Mouse (Mus musculus) neural tube, embryonic 11.5 days (tissue): ENCODE measurements at regions not wholly inside any gene's neighbourhood (a gene's known extent, or its start where the extent isn't known, plus 50 kb on each side); places are given as distances from the start of the nearest gene placed in this dataset.

Experiments used
- ATAC-seq: fragments of 200-750 bp; cut with Nextera tagmentation; 2 replicates; pipeline ENCODE4 v1.8.0; 2017; ENCODE audit warnings: moderate number of reproducible peaks, mild to moderate bottlenecking, moderate TSS enrichment, moderate library complexity; ENCODE audit not compliant: insufficient read depth, low FRiP score, low TSS enrichment
- DNase-seq: peaks from one replicate; pipeline ENCODE4 v3.0.0-alpha.2; 2015; ENCODE audit warnings: low spot score
- H3K27ac ChIP-seq: fragments of 300-500 bp; sonication (generic); 2 replicates; pipeline ENCODE4 v1.5.1; 2014; ENCODE audit warnings: low read depth, mild to moderate bottlenecking, low read length
- H3K27me3 ChIP-seq: fragments of 300-500 bp; sonication (generic); 2 replicates; pipeline ENCODE4 v1.6.1; 2014; ENCODE audit warnings: mild to moderate bottlenecking, low read length, mixed read lengths; ENCODE audit not compliant: control insufficient read depth, insufficient read depth
- H3K36me3 ChIP-seq: fragments of 300-500 bp; sonication (generic); 2 replicates; pipeline ENCODE4 v1.6.1; 2014; ENCODE audit warnings: mild to moderate bottlenecking, low read length, moderate library complexity, mixed read lengths; ENCODE audit not compliant: control insufficient read depth, insufficient read depth
- H3K4me1 ChIP-seq: fragments of 300-500 bp; sonication (generic); 2 replicates; pipeline ENCODE4 v1.6.1; 2014; ENCODE audit warnings: low read length, mixed read lengths; ENCODE audit not compliant: control insufficient read depth, insufficient read depth
- H3K4me2 ChIP-seq: fragments of 300-500 bp; sonication (generic); 2 replicates; pipeline ENCODE4 v1.6.1; 2014; ENCODE audit warnings: low read depth, mild to moderate bottlenecking, moderate library complexity
- H3K4me3 ChIP-seq: fragments of 300-500 bp; sonication (generic); 2 replicates; pipeline ENCODE4 v1.5.1; 2014; ENCODE audit warnings: low read depth, low read length
- H3K9ac ChIP-seq: fragments of 300-500 bp; sonication (generic); 2 replicates; pipeline ENCODE4 v1.6.1; 2014; ENCODE audit warnings: mild to moderate bottlenecking, low read length
- H3K9me3 ChIP-seq: fragments of 300-500 bp; sonication (generic); 2 replicates; pipeline ENCODE4 v1.6.1; 2016; ENCODE audit warnings: low read length; ENCODE audit not compliant: control insufficient read depth
- WGBS: fragments of 180-500 bp; shearing (Covaris S2); extraction: QIAGEN DNeasy Blood & Tissue Kit; methylation state at CpG from one replicate; pipeline ENCODE4 v1.1.7; 2014; 5-methylcytosine and 5-hydroxymethylcytosine counted together

GRCm38 (mm10) chr3:40058281-40058680 is 472.8 kb upstream of the Intu start:
- Histone ChIP-seq H3K27ac (no peak overlapping the region), H3K4me2 (no peak overlapping the region), H3K36me3 (no peaks in the 10 kb centered on the region), H3K4me3 (no peak overlapping the region), H3K4me1 (no peaks in the 10 kb centered on the region), H3K9me3 (no peaks in the 10 kb centered on the region), H3K9ac (no peak overlapping the region), H3K27me3 (no peaks in the 10 kb centered on the region)
- WGBS: 54% methylated on average over 5 of the region's 5 CpGs
- DNase-seq (no peak), ATAC-seq (no peak)

- H3K9ac ChIP-seq: no peak overlapping the region
- H3K4me3 ChIP-seq: no peak overlapping the region
- no peak overlapping the region for H3K27ac ChIP-seq
- H3K36me3 ChIP-seq: no peaks in the 10 kb centered on the region
- no peak for ATAC-seq
- no peak overlapping the region for H3K4me2 ChIP-seq
- no peaks in the 10 kb centered on the region for H3K9me3 ChIP-seq
- no peak for DNase-seq
- no peaks in the 10 kb centered on the region for H3K4me1 ChIP-seq
- H3K27me3 ChIP-seq: no peaks in the 10 kb centered on the region
- 70% methylated on average over 16 of the region's 16 CpGs for WGBS
These were observed 472.2 kb upstream of the Intu start for GRCm38 (mm10) chr3:40058719-40059420.

- Histone ChIP-seq H3K27me3 (no peaks in the 10 kb centered on the region), H3K4me2 (no peak overlapping the region), H3K4me1 (no peaks in the 10 kb centered on the region), H3K27ac (no peak overlapping the region), H3K36me3 (no peaks in the 10 kb centered on the region), H3K9me3 (no peaks in the 10 kb centered on the region), H3K9ac (no peak overlapping the region), H3K4me3 (no peak overlapping the region)
- ATAC-seq (peak; percentile 91), DNase-seq (peak; percentile 64)
- 30% methylated on average over 8 of the region's 8 CpGs for WGBS
These were observed 460.9 kb upstream of the Intu start for GRCm38 (mm10) chr3:40070137-40070667.

GRCm38 (mm10) chr3:40076824-40077223 is 454.3 kb upstream of the Intu start:
- no peak overlapping the region for H3K4me3 ChIP-seq
- H3K9ac ChIP-seq: no peak overlapping the region
- no peaks in the 10 kb centered on the region for H3K27me3 ChIP-seq
- WGBS: 85% methylated on average over 4 of the region's 4 CpGs
- H3K36me3 ChIP-seq: no peaks in the 10 kb centered on the region
- ATAC-seq: no peak
- H3K27ac ChIP-seq: no peak overlapping the region
- H3K4me1 ChIP-seq: no peaks in the 10 kb centered on the region
- H3K9me3 ChIP-seq: no peaks in the 10 kb centered on the region
- no peak overlapping the region for H3K4me2 ChIP-seq
- DNase-seq: no peak

GRCm38 (mm10) chr3:40085116-40085515 is 446.0 kb upstream of the Intu start:
- WGBS: 91% methylated on average over 2 of the region's 2 CpGs
- no peak for ATAC-seq

GRCm38 (mm10) chr3:40091773-40092343 is 439.2 kb upstream of the Intu start:
- WGBS: 88% methylated on average over 13 of the region's 13 CpGs
- no peaks in the 10 kb centered on the region for H3K27me3 ChIP-seq

More at GRCm38 (mm10) chr3:40085116-40085515, 446.0 kb upstream of the Intu start:
- Histone ChIP-seq H3K27me3 (no peaks in the 10 kb centered on the region), H3K27ac (no peak overlapping the region), H3K9me3 (no peaks in the 10 kb centered on the region), H3K4me2 (no peak overlapping the region), H3K36me3 (no peaks in the 10 kb centered on the region), H3K4me3 (no peak overlapping the region), H3K4me1 (no peaks in the 10 kb centered on the region), H3K9ac (no peak overlapping the region)
- DNase-seq: no peak

GRCm38 (mm10) chr3:40092765-40093368 is 438.2 kb upstream of the Intu start:
- H3K27me3 ChIP-seq: no peaks in the 10 kb centered on the region
- H3K9ac ChIP-seq: no peak overlapping the region
- no peak overlapping the region for H3K27ac ChIP-seq
- H3K4me2 ChIP-seq: no peak overlapping the region
- H3K36me3 ChIP-seq: no peaks in the 10 kb centered on the region
- no peaks in the 10 kb centered on the region for H3K4me1 ChIP-seq
- DNase-seq (no peak), ATAC-seq (no peak)
- 47% methylated on average over 8 of the region's 8 CpGs for WGBS
- no peaks in the 10 kb centered on the region for H3K9me3 ChIP-seq
- H3K4me3 ChIP-seq: no peak overlapping the region

More at GRCm38 (mm10) chr3:40091773-40092343, 439.2 kb upstream of the Intu start:
- Histone ChIP-seq H3K4me1 (no peaks in the 10 kb centered on the region), H3K4me3 (no peak overlapping the region), H3K27ac (no peak overlapping the region), H3K36me3 (no peaks in the 10 kb centered on the region), H3K9me3 (no peaks in the 10 kb centered on the region), H3K9ac (no peak overlapping the region), H3K4me2 (no peak overlapping the region)
- DNase-seq (no peak), ATAC-seq (no peak)

GRCm38 (mm10) chr3:40094040-40094439 is 437.0 kb upstream of the Intu start:
- WGBS: 68% methylated on average over 6 of the region's 6 CpGs

GRCm38 (mm10) chr3:40094701-40095100 is 436.4 kb upstream of the Intu start:
- DNase-seq: no peak
- H3K27ac ChIP-seq: no peak overlapping the region
- no peak overlapping the region for H3K4me2 ChIP-seq
- H3K4me1 ChIP-seq: no peaks in the 10 kb centered on the region
- no peak overlapping the region for H3K4me3 ChIP-seq
- no peaks in the 10 kb centered on the region for H3K27me3 ChIP-seq
- ATAC-seq: no peak
- no peaks in the 10 kb centered on the region for H3K36me3 ChIP-seq
- no peaks in the 10 kb centered on the region for H3K9me3 ChIP-seq
- no peak overlapping the region for H3K9ac ChIP-seq

More at GRCm38 (mm10) chr3:40094040-40094439, 437.0 kb upstream of the Intu start:
- Histone ChIP-seq H3K36me3 (no peaks in the 10 kb centered on the region), H3K9ac (no peak overlapping the region), H3K27ac (no peak overlapping the region), H3K27me3 (no peaks in the 10 kb centered on the region), H3K4me1 (no peaks in the 10 kb centered on the region), H3K4me2 (no peak overlapping the region), H3K9me3 (no peaks in the 10 kb centered on the region), H3K4me3 (no peak overlapping the region)
- no peak for ATAC-seq
- no peak for DNase-seq
